Mouse (Mus musculus) macrophage (primary cell): ENCODE measurements around the gene Gm27021. TPM values are rescaled to one million over a fixed set of nuclear protein-coding genes. Genes with fewer than 3 reads are reported as not detected.
A peak's percentile ranks its signal among the peaks of the same experiment; 100 is the strongest.

ENCODE experiments used
- H3K27ac ChIP-seq: fragments of 350-480 bp; formaldehyde crosslinking; 2 replicates; pipeline ENCODE4 v1.9.0; 2021
- H3K36me3 ChIP-seq: fragments of 350-480 bp; formaldehyde crosslinking; 2 replicates; pipeline ENCODE4 v1.9.0; 2021; ENCODE audit errors: inconsistent target
- H3K4me3 ChIP-seq: fragments of 350-480 bp; formaldehyde crosslinking; 2 replicates; pipeline ENCODE4 v1.9.0; 2021; ENCODE audit errors: inconsistent target
- H3K79me2 ChIP-seq: fragments of 350-480 bp; formaldehyde crosslinking; 2 replicates; pipeline ENCODE4 v1.9.0; 2021; ENCODE audit errors: inconsistent target
- WGBS: methylation state at CpG from one replicate; pipeline ENCODE4 v1.1.7; 2026; ENCODE audit warnings: inconsistent platforms; ENCODE audit not compliant: missing documents; 5-methylcytosine and 5-hydroxymethylcytosine counted together
- polyA plus RNA-seq: library from polyadenylated mRNA; stranded (reverse); fragments of 250-400 nt; gene quantifications from 3 replicates; pipeline ENCODE4 v1.2.4, GENCODE M21; 2018; ENCODE audit warnings: inconsistent platforms

Gene Gm27021
- polyA plus RNA-seq, 1 experiment from 2014 or later: not detected

DNA sequence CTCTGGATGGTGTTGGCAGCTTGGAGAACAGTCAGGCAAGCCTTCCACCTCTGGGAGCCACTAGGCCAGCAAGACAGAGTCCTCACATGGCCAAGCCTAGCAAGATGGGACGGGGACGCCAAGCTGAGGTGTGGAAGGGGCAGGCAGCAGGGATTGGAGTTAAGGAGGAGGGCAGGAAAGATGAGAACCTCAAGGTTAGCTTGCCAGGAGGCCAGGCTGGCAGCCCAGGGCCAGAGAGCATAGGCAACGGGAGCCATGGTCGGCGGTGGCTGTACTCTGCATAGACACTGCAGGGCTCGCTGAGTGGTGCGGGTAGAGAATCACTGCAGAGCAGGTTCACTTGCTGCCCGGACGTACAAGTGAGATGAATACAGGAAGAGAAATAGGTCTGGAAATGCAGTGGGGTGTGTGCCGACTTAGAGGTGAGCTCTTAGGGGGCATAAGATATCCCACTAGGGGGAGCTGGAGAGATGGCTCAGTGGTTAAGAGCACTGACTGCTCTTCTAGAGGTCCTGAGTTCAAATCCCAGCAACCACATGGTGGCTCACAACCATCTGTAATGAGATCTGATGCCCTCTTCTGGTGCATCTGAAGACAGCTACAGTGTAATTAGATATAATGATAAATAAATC lies 25.7 kb downstream of the Gm27021 start:
- Histone ChIP-seq H3K79me2 (no peaks in the 10 kb centered on the region), H3K27ac (no peak overlapping the region), H3K36me3 (no peaks in the 10 kb centered on the region), H3K4me3 (no peak overlapping the region)
- 82% methylated on average over 10 of the region's 10 CpGs for WGBS

DNA sequence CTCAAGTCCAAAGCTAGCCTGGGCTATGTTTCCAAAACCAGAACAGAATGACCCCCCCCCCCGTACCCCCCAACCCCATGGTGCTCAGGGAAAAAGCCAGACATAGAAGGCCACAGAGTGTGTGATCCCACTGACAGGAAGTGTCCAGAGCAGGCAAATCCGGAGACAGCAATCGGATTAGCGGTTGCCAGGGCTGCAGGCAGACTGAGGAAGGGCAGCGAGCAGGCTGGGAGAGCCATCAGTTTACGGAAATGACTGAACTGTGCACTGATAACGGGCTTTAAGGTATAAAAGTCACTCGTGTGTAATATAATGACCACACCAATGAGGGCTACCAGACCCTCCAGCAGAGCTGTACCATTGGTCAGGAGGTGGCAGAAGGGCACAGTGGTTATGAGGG lies 26.6 kb downstream of the Gm27021 start:
- Histone ChIP-seq H3K27ac (no peak overlapping the region), H3K79me2 (no peaks in the 10 kb centered on the region), H3K36me3 (no peaks in the 10 kb centered on the region), H3K4me3 (no peak overlapping the region)
- WGBS: 72% methylated on average over 8 of the region's 8 CpGs

DNA sequence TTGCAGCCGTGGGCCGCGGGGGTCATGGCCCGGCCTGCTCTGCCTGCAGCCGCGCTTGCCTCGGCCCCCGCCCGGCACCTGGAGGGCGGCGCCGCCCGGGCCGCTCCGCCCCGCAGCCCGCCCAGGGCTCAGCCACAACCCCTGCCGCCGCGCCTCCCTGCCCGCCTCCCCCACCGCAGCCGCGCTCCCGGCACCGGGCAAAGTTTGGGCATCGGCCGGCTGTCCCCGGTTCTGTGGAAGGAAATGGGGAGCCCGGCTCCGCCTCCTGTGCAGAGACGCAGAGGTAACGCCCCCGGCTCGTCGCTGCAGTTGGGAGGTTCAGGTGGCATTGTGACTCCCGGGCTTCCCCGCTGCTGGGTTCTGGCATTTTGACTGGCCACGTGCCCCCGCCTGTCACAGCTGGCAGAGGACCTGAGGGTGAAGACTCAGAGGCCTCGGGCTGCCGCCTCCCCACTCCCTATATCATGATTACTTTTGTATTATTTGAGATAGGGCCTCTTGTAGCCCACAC lies 33.5 kb downstream of the Gm27021 start:
- H3K4me3 ChIP-seq: peak overlapping the region; percentile 4; the same call in 1 of the 2 replicates
- H3K36me3 ChIP-seq: no peaks in the 10 kb centered on the region
- no peaks in the 10 kb centered on the region for H3K79me2 ChIP-seq
- H3K27ac ChIP-seq: no peak overlapping the region
- WGBS: 2% methylated on average over 38 of the region's 42 CpGs

DNA sequence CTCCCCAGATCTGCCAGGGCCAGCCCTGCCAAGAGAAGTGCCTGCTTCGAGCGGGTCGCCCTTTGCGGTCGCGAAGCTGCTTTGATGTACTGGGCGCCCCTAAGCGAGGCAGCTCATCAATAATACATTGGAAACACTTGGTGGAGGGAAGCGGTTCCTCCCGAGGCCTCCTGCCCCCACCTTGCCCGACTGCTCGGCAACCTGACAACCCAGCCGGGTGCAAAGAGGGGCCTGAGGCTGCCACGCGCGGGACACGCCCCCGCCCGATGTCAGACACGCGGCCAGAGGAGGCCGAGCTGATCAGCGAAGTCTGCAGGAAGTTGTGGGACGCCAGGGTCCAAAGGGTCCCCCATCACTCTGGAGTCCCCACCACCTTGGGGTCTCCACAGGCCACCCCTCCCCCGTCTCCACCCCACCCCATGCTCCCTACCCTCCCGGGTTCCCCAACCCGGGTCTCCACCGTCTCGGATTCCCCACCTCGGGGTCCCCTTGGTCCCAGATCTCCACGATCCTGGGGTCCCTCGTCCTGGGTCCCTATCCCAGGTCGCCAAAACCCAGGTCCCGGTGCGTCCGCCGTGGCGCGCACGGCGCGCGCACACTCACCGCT lies 34.1 kb downstream of the Gm27021 start:
- Histone ChIP-seq H3K27ac (no peak overlapping the region), H3K79me2 (no peaks in the 10 kb centered on the region), H3K36me3 (no peaks in the 10 kb centered on the region), H3K4me3 (peak overlapping the region; percentile 13; the same call in 1 of the 2 replicates)
- 4% methylated on average over 43 of the region's 44 CpGs for WGBS

DNA sequence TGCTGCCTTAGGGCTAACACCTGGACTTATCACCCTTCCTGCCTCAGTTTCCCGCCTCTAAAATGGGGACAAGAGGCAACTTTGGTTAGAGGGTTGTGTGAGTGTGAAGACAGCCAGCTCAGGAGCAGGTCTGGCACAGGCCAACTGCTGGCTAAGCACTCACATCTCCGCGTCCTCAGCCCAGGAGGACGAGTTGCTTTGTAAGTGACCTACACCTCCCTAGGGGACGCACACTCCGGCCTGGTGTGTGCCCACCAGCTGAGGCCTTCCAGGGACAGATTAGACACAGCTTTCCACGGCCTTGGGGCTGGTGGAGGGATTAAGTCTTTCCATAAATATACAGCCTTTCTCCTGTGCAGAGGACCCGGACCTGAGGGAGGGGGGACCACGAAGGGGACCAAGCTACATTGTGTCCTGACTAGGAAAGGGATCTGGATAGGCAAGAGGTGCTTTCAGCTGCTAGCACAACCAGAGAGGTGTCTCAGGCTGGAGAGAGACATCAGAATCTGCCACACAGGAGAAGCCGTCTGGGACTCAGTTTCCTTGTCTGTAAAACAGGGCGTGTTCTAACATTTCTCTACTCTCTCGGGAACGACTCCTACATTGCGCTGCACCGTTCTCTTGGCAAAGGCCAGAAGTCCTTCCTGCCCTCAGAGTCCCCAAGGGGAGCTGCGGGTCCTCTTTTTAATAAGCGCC lies 34.8 kb downstream of the Gm27021 start:
- H3K79me2 ChIP-seq: no peaks in the 10 kb centered on the region
- no peak overlapping the region for H3K4me3 ChIP-seq
- 68% methylated on average over 17 of the region's 17 CpGs for WGBS
- no peaks in the 10 kb centered on the region for H3K36me3 ChIP-seq
- H3K27ac ChIP-seq: no peak overlapping the region

DNA sequence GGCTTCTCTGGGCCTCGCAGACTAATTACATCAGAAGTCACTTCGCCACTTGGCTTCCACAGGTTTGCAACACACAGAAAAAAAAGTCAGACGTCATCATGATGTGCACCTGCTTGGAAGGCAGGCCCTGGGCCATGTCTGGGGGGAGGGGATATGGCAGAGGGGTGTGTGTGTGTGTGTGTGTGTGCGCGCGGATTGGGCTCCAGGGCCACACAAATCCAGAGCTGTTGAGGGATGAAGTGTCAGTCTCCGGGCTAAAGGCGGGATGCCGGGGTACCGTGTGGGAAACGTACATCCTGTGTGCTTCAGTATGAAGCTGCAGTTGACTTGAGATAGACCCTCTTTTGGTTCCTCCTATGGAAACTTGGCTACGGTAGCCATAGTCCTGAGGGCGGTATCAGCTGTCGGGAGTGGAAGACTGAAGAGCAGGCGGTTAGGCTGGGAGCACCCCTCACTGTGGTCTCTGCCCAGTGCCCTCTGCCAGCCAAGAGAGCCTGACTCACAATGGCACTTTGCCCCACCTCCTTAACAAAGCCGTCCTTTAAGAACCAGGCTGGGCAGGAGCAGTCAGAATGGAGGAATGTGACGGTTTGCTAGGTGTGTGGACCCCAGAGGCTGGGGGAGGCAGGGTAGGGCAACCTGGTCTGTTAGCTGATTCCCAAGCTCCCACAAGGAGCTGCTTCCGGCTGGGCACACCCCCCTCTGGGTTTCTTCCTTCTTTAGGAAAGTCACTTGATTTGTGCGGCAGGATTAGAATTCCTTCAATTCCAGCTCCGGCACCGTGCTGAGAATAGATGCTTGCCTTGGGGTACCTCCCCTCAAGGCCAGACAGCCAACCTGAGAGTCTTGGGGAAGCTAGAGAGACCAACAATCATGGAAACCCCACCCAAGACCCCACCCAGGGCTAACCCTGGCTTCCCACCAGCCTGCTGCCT lies 36.2 kb downstream of the Gm27021 start:
- WGBS: 90% methylated on average over 19 of the region's 21 CpGs
- no peak overlapping the region for H3K27ac ChIP-seq
- H3K4me3 ChIP-seq: no peak overlapping the region
- no peaks in the 10 kb centered on the region for H3K79me2 ChIP-seq
- no peaks in the 10 kb centered on the region for H3K36me3 ChIP-seq

DNA sequence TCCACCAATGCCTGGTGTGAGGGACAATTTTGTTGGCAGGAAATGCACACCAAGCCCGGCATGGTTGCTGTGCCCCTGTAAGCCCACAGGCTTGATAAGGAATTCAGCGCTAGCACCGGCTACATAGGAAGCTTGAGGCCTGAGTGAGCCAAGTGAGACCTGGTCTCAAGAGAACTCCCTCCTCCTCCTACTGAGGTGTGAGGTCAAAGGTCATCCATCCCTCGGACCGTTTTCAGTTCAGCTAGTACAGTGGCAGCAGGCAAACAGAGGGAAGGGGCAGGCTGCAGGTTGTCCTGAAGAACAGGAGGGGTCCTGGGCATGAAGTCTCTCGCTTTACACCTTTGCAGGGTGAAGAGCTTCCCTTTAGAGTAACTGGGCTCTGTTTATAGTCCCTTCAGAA lies 37.0 kb downstream of the Gm27021 start:
- WGBS: 88% methylated on average over 6 of the region's 6 CpGs
- Histone ChIP-seq H3K27ac (no peak overlapping the region), H3K36me3 (no peaks in the 10 kb centered on the region)

DNA sequence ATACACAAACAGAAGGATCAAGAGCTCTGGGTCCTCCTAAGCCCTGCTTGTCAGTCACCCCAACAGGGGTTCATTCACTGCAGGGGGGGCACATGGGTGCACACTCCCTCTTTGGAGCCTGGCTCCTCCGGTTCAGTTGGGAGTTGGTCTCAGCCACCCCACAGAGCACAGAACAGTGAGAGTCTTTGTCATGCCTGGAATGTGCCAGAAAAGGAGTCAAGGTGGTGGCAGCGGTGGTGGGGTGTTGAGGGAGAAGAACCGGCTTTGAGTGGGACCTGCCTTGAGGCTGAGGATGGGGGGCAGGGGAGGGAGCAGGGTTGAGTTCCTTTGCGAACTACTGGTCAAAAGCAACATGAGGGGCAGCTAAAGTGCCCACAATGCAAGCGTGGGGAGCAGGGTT lies 37.8 kb downstream of the Gm27021 start:
- no peak overlapping the region for H3K27ac ChIP-seq
- 77% methylated on average over 5 of the region's 5 CpGs for WGBS
- H3K36me3 ChIP-seq: no peaks in the 10 kb centered on the region
- H3K4me3 ChIP-seq: no peak overlapping the region
- H3K79me2 ChIP-seq: no peaks in the 10 kb centered on the region

More for the DNA sequence above, 37.0 kb downstream of the Gm27021 start:
- H3K4me3 ChIP-seq: no peak overlapping the region
- no peaks in the 10 kb centered on the region for H3K79me2 ChIP-seq

DNA sequence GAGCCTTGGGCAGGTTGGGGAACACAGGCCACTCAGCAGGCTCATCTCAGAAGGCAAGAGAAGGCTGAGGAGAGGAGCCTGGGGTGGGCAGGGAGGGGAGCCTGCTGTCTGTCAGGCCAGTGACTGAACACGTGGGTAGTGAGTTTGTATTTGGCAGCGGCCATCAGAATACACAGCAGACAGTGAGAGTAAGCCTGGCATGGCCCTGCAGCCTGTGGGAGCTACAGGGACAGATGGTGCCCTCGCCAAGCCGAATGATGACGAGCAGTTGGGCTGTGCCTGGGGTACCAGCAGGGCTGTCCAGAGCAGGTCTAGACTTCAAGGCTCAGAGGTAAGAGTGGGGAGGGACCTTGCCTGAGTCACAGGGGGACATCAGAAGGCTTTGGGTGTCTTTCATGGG lies 40.6 kb downstream of the Gm27021 start:
- 90% methylated on average over 5 of the region's 5 CpGs for WGBS
- Histone ChIP-seq H3K4me3 (no peak overlapping the region), H3K79me2 (no peaks in the 10 kb centered on the region), H3K36me3 (no peaks in the 10 kb centered on the region), H3K27ac (no peak overlapping the region)

DNA sequence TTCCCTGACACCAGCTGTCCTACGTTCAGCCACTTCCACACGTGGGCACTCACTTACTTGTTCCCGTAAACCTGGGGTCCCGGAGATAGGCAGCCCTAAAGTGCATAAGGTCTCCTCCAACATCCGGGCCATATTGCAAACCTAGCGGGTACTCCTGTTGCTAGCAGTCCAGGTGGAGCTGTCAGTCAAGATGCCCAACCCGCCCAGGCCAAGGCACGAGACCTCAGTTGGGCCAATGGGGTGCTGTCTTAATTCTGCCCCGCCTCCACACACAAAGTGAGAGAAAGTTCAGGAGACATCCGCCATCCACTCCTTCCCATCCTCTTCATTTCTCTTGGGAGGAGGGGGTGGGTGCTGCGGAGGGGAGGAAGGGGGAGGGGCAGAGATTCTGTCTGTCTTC lies 41.4 kb downstream of the Gm27021 start:
- WGBS: 96% methylated on average over 10 of the region's 11 CpGs
- Histone ChIP-seq H3K36me3 (no peaks in the 10 kb centered on the region), H3K79me2 (no peaks in the 10 kb centered on the region), H3K27ac (no peak overlapping the region), H3K4me3 (no peak overlapping the region)

DNA sequence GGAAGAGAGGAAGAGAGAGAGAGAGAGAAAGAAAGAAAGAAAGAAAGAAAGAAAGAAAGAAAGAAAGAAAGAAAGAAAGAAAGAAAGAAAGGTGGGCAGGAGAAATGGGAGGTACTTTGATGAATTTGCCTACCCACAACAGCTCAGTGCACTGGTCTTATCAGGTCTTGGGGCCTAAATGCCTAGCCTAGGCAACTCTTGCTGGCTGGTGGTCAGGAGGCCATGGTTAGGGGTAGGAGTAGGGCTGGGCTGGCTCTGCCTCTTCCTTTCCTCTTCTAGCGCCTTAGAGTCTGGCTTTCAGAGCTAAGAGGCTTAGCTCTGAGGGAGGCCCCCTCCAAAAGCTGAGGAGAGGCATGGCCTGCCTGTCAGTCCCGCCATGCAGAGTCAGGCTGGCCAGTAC lies 44.3 kb downstream of the Gm27021 start:
- H3K27ac ChIP-seq: no peak overlapping the region
- 100% methylated on average over 2 of the region's 2 CpGs for WGBS
- H3K79me2 ChIP-seq: no peaks in the 10 kb centered on the region

DNA sequence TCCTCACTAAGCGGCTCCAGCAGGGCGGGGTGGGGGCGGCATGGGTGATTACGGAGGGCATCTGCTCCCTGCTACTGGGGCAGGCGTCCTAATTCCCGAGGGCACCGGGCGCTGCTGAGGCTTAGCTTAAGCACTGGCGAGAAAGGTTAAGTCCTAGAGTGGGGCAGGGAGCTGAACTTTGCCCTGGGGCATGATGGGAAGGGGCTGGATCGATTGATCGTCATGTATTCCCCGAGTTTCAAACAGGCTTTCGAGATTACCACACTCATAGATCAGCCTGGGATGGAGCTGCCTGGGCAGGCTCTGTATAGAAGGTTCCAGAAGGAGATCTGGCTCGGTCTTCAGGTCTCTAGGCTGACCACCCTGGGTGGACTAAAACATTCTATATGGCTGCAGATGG lies 45.7 kb downstream of the Gm27021 start:
- H3K27ac ChIP-seq: no peak overlapping the region
- H3K4me3 ChIP-seq: no peak overlapping the region
- H3K79me2 ChIP-seq: no peaks in the 10 kb centered on the region
- H3K36me3 ChIP-seq: no peaks in the 10 kb centered on the region
- WGBS: 91% methylated on average over 14 of the region's 14 CpGs

More for the DNA sequence above, 44.3 kb downstream of the Gm27021 start:
- Histone ChIP-seq H3K36me3 (no peaks in the 10 kb centered on the region), H3K4me3 (no peak overlapping the region)

DNA sequence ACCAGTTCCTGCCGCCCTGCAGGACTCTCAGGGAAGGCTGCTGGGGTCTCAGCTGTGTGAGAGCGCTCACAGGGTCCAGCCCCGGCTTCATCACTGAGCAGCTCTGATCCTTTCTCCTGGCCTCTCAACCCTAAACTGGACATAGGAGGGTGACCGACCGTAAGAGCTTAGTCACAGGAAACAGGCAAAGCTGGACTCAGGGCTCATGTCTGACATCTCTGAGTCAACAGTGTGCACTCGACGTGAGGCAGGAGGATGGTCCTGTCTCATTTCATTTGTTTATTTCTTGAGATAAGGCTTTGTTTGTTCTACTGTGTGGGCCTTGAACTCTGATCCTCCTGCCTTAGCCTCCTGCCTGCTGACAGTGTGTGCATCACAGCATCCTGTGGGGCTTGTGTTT lies 47.4 kb downstream of the Gm27021 start:
- 93% methylated on average over 7 of the region's 7 CpGs for WGBS
- no peaks in the 10 kb centered on the region for H3K79me2 ChIP-seq
- H3K36me3 ChIP-seq: no peaks in the 10 kb centered on the region
- peak overlapping the region; percentile 87 for H3K27ac ChIP-seq
- H3K4me3 ChIP-seq: no peak overlapping the region
